Mouse (Mus musculus) monocyte, adult 5-6 weeks (primary cell): ENCODE data around the gene Ceacam10. TPM values are rescaled to one million over a fixed set of nuclear protein-coding genes. Genes with fewer than 3 reads are reported as not detected.

ENCODE experiments used
- total RNA-seq: library from RNA; stranded (forward); fragments of 200-1000, 200-491, 200-594 nt; gene quantifications from 3 replicates; pipeline ENCODE4 v1.2.3, GENCODE M21; 2017

The Ceacam10 gene
- total RNA-seq, 1 experiment from 2014 or later = not detected

Other genes starting within 250 kb of the Ceacam10 start
- 2.5 to 6.9 TPM (median 2.9 TPM) in 3 replicates for gene Irgq, start 246.5 kb upstream of the Ceacam10 start, total RNA-seq
- gene Pinlyp, start 231.1 kb upstream of the Ceacam10 start, total RNA-seq = not detected in 3 replicates
- 18.0 to 42.4 TPM (median 29.6 TPM) in 3 replicates for gene Xrcc1, start 230.9 kb upstream of the Ceacam10 start, total RNA-seq
- gene Ethe1, start 189.7 kb upstream of the Ceacam10 start, total RNA-seq = 4.8 to 9.7 TPM (median 7.9 TPM) in 3 replicates
- gene Zfp575, start 189.6 kb upstream of the Ceacam10 start, total RNA-seq = not detected in 3 replicates
- gene Phldb3, start 166.4 kb upstream of the Ceacam10 start, total RNA-seq = 7.5 to 10.6 TPM (median 9.6 TPM) in 3 replicates
- not detected in 3 replicates for gene Lypd3, start 140.7 kb upstream of the Ceacam10 start, total RNA-seq
- gene Tex101, start 100.5 kb upstream of the Ceacam10 start, total RNA-seq = not detected in 3 replicates
- not detected in 3 replicates for gene BC049730, start 68.0 kb upstream of the Ceacam10 start, total RNA-seq
- not detected in 3 replicates for gene Gm4763, start 50.3 kb upstream of the Ceacam10 start, total RNA-seq
- gene Cd177, start 16.9 kb upstream of the Ceacam10 start, total RNA-seq = 1.9 to 6.7 TPM (median 5.2 TPM) in 3 replicates
- 16.3 to 23.7 TPM (median 19.1 TPM) in 3 replicates for gene Gm9844, start 85.0 kb downstream of the Ceacam10 start, total RNA-seq
- gene Lypd4, start 92.7 kb downstream of the Ceacam10 start, total RNA-seq = not detected in 3 replicates
- not detected in 3 replicates for gene Dmrtc2, start 92.9 kb downstream of the Ceacam10 start, total RNA-seq
- 599 to 964 TPM (median 888 TPM) in 3 replicates for gene Rps19, start 107.2 kb downstream of the Ceacam10 start, total RNA-seq
- 26.8 to 46.7 TPM (median 35.0 TPM) in 3 replicates for gene Cd79a, start 120.2 kb downstream of the Ceacam10 start, total RNA-seq
- gene Arhgef1, start 125.7 kb downstream of the Ceacam10 start, total RNA-seq = 214 to 370 TPM (median 269 TPM) in 3 replicates
- gene Gm4881, start 167.3 kb downstream of the Ceacam10 start, total RNA-seq = not detected in 3 replicates
- gene Rabac1, start 195.5 kb downstream of the Ceacam10 start, total RNA-seq = 82.7 to 149 TPM (median 92.1 TPM) in 3 replicates
- gene Atp1a3, start 228.8 kb downstream of the Ceacam10 start, total RNA-seq = 54.0 to 91.3 TPM (median 63.7 TPM) in 3 replicates